Mouse (Mus musculus): Measurements from ENCODE around the gene Bpifb9b.
"Not testable (repeated sequence)": the region's sequence is repeated elsewhere in the genome, so short reads cannot be mapped to it uniquely, and the experiment has no call there.

Gene Bpifb9b

GRCm38 (mm10) chr2:154306927-154307326, at the start of gene Bpifb9b:
Gene Bpifb9b (plus strand): TSS chr2:154307227.
- in situ Hi-C loops (cut with MboI, MseI): loop anchor here (5.0 kb wide), 1 partner anchor 50 kb away; the partner anchor contains the start of gene Bpifb9a

DNA sequence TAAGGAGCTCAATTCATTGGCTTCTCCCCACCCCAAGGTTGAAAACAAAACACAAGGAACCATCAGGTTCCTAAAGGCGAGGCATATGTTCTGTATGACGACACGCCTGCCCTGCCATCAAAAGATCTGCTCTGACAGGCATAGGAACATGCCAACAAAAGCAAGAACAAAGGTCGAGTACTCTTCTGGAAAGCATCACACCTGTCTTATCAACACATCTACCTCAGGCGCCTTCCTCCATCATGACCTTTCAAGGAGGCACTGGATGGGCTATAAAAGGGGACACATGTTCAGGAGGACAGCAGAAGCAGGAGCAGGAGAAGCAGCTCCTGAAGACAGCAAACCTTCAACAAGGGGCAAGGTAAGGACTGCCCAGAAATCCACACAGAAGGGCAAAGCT, 49.5 kb upstream of the Bpifb9b start, which contains the start of gene Bpifb9a:
TSS of gene Bpifb9a (plus strand) at position 301 of the 400 bp plus-strand sequence.
- in situ Hi-C loops (cut with MboI, MseI): loop anchor here (5.0 kb wide), 1 partner anchor 50 kb away; the partner anchor contains the start of gene Bpifb9b

DNA sequence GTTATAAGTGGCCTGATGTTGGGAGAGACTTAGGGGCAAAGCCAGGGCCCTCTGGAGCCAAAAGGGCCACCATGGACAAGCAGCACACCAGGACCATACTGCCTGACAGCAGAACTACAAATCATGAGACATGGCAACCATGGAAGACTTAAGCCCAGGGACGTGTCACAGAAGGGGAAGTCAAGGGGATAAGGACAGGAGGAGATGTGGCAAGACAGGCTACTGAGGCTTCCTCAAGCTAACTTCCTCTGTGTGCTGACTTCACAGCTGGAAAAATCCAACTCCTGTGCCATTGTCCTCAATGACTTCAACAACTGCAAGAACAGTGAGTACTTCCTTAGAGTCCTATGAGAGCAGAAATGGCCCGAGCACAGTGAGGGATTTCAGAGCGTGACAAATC, 42.6 kb upstream of the Bpifb9b start:
- in situ Hi-C loops (cut with MboI, MseI): not testable (repeated sequence)

- in situ Hi-C loops (cut with MboI, MseI): loop anchor here (10.0 kb wide), 1 partner anchor 77 kb away; no protein-coding TSS in a partner anchor
These were observed 15.2 kb upstream of the Bpifb9b start for GRCm38 (mm10) chr2:154291866-154292265.

DNA sequence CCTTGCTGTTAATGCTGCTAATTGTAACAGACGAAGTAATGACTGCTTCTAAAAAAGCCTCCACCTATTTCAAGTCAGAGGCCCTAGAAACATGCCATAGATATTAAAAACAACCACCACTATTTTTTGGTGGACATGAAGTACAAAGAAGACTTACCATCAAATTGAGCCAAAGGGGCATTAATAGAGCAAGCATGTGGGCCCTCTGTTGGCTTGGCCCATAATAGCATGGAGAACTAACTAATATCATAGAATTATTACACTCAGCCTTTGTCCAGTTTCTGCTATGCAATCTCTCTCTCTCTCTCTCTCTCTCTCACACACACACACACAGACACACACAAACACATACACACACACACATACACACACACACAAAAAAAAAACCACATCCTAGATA, 14.2 kb upstream of the Bpifb9b start:
- in situ Hi-C loops (cut with MboI, MseI): loop anchor here (10.0 kb wide), 1 partner anchor 78 kb away; no protein-coding TSS in a partner anchor

- in situ Hi-C loops (cut with MboI, MseI): loop anchor here (10.0 kb wide), 1 partner anchor 80 kb away; no protein-coding TSS in a partner anchor
These were observed 12.3 kb upstream of the Bpifb9b start for GRCm38 (mm10) chr2:154294746-154295145.

DNA sequence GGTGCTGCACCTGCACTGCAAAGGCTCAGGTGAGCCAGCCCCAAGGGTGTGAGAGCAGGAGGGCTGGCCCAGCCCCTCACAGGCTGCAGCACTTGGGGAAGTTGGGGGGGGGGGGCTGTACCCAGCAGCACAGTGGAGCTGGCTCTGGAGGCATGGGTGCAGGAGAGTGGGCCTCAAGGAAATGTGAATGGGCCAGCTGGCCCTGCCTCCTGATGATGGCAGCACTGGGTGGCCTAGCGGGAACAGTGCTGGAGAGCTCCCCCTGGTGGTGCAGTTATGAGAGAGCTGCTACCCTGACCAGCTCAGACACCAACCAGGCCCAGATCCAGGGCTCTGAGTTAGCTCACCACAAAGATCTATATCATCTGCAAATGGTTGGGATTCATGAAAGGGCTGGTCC, 6.5 kb upstream of the Bpifb9b start:
- in situ Hi-C loops (cut with MboI, MseI): no loop called here

DNA sequence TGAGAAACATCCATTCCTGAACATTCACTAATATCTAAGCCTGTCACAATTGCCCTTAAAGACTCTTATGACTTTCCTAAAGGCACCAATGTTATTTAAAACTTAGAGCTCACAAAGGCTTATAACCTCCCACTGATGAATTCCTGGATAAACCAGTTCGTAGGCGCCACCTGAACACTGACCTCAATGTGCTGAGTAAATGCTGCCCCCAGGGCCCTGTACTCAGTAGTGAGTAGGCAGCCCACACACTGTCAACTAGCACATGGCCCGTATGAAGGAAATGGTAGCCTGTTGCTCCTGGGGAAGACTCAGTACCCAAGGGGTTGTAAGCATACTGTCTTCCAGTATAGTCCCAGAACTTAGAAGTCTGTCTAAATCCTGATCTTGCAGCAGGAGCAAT, 5.3 kb upstream of the Bpifb9b start:
- in situ Hi-C loops (cut with MboI, MseI): no loop called here

- in situ Hi-C loops (cut with MboI, MseI): loop anchor here (5.0 kb wide), 1 partner anchor 47 kb away; the partner anchor contains the start of gene Bpifb9a
These were observed 2.4 kb upstream of the Bpifb9b start for GRCm38 (mm10) chr2:154304604-154305003.

GRCm38 (mm10) chr2:154313771-154314170, 6.7 kb downstream of the Bpifb9b start:
- in situ Hi-C loops (cut with MboI, MseI): not testable (repeated sequence)

- in situ Hi-C loops (cut with MboI, MseI): no loop called here
These were observed 19.8 kb downstream of the Bpifb9b start for GRCm38 (mm10) chr2:154326852-154327251.

- in situ Hi-C loops (cut with MboI, MseI): no loop called here
These were observed 28.5 kb downstream of the Bpifb9b start for GRCm38 (mm10) chr2:154335572-154335971.

- in situ Hi-C loops (cut with MboI, MseI): no loop called here
These were observed 31.1 kb downstream of the Bpifb9b start for GRCm38 (mm10) chr2:154338161-154338560.

DNA sequence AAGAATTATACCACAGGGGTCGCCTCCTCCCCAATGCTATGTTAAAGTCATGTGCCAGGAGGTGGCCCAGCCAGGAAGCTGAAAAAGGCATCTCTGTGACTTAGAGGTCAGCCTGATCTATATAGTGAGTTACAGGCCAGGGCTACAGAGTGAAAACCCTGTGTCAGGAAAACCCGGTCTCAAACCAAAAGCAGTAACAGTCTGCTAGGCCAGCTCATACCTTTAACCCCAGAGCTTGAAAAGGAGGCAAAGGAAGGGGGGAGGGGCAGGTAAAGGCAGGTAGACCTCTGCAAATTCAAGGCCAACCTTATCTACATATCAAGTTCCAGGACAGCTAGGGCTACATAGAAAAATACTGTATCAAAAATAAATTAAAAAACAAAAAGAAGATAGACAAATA, 32.3 kb downstream of the Bpifb9b start:
- in situ Hi-C loops (cut with MboI, MseI): no loop called here

- in situ Hi-C loops (cut with MboI, MseI): no loop called here
These were observed 41.1 kb downstream of the Bpifb9b start for GRCm38 (mm10) chr2:154348152-154348551.

DNA sequence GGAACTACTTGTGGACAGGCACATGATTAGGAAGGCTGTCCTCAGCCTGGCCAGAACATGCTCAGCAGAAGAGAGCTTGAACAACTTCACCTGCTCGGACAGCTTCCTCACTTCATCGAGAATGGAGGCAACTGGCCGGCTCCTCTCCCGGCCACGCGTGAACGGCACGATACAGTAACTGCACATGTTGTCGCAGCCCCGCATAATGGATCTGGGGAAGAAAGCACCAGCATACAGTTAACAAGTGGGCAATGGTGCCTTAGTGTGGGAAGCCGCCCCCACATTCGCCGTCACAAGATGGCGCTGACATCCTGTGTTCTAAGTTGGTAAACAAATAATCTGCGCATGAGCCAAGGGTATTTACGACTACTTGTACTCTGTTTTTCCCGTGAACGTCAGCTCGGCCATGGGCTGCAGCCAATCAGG, 47.0 kb downstream of the Bpifb9b start:
- in situ Hi-C loops (cut with MboI, MseI): not testable (repeated sequence)

GRCm38 (mm10) chr2:154367510-154367909, 60.5 kb downstream of the Bpifb9b start:
- in situ Hi-C loops (cut with MboI, MseI): no loop called here
